Mouse (Mus musculus): Measurements from ENCODE around the gene Mipep. TPM values are rescaled to one million over a fixed set of nuclear protein-coding genes. Genes with fewer than 3 reads are reported as not detected.

The Mipep gene
- polyA plus RNA-seq, 1 experiment from 2014 or later: 9.8 TPM

GRCm38 (mm10) chr14:60797596-60797995 is 13.2 kb downstream of the Mipep start:
- Histone ChIP-seq H3K9ac (ENCODE audit: low read length) (no peak overlapping the region), H3K36me3 (ENCODE audit: control insufficient read depth, insufficient read depth, low read length) (peaks cover 11% of the 10 kb centered on the region; the same call in 1 of the 2 replicates), H3K9me3 (ENCODE audit: control insufficient read depth, low read length) (no peaks in the 10 kb centered on the region), H3K4me1 (replicated peaks; ENCODE audit: control insufficient read depth, insufficient read depth) (no peaks in the 10 kb centered on the region), H3K4me2 (replicated peaks; ENCODE audit: low read depth) (no peak overlapping the region), H3K27ac (replicated peaks) (no peak overlapping the region), H3K4me3 (ENCODE audit: low read depth, low read length) (no peak overlapping the region), H3K27me3 (ENCODE audit: control insufficient read depth, insufficient read depth, low read length) (no peaks in the 10 kb centered on the region)
- ATAC-seq (ENCODE audit: low FRiP score, low TSS enrichment): no peak
- DNase-seq (ENCODE audit: low spot score): no peak
- WGBS: 87% methylated on average over 5 of the region's 5 CpGs
- TF ChIP-seq CTCF (IDR thresholded peaks at IDR 0.05; ENCODE audit: low read depth) (no peak), EP300 (optimal IDR thresholded peaks at IDR 0.05) (no peak)

GRCm38 (mm10) chr14:60798721-60799120 is 14.3 kb downstream of the Mipep start:
- no peaks in the 10 kb centered on the region for H3K4me1 ChIP-seq (replicated peaks; ENCODE audit: control insufficient read depth, insufficient read depth)
- H3K4me2 ChIP-seq (replicated peaks; ENCODE audit: low read depth): no peak overlapping the region
- no peak overlapping the region for H3K9ac ChIP-seq (ENCODE audit: low read length)
- no peak for DNase-seq (ENCODE audit: low spot score)
- no peak overlapping the region for H3K27ac ChIP-seq (replicated peaks)
- H3K9me3 ChIP-seq (ENCODE audit: control insufficient read depth, low read length): no peaks in the 10 kb centered on the region
- H3K27me3 ChIP-seq (ENCODE audit: control insufficient read depth, insufficient read depth, low read length): no peaks in the 10 kb centered on the region
- ATAC-seq (ENCODE audit: low FRiP score, low TSS enrichment): no peak
- WGBS: 84% methylated on average over 4 of the region's 4 CpGs
- H3K36me3 ChIP-seq (ENCODE audit: control insufficient read depth, insufficient read depth, low read length): peaks cover 13% of the 10 kb centered on the region; the same call in 1 of the 2 replicates
- no peak for TF ChIP-seq EP300 (optimal IDR thresholded peaks at IDR 0.05)
- TF ChIP-seq CTCF (IDR thresholded peaks at IDR 0.05; ENCODE audit: low read depth): no peak
- H3K4me3 ChIP-seq (ENCODE audit: low read depth, low read length): no peak overlapping the region

GRCm38 (mm10) chr14:60799762-60800728 is 15.7 kb downstream of the Mipep start:
- DNase-seq (ENCODE audit: low spot score): no peak
- no peak overlapping the region for H3K9ac ChIP-seq (ENCODE audit: low read length)
- H3K4me2 ChIP-seq (replicated peaks; ENCODE audit: low read depth): no peak overlapping the region
- peaks cover 13% of the 10 kb centered on the region; the same call in 1 of the 2 replicates for H3K36me3 ChIP-seq (ENCODE audit: control insufficient read depth, insufficient read depth, low read length)
- no peaks in the 10 kb centered on the region for H3K9me3 ChIP-seq (ENCODE audit: control insufficient read depth, low read length)
- TF ChIP-seq CTCF (IDR thresholded peaks at IDR 0.05; ENCODE audit: low read depth) (peak; percentile 84), EP300 (optimal IDR thresholded peaks at IDR 0.05) (no peak)
- no peaks in the 10 kb centered on the region for H3K27me3 ChIP-seq (ENCODE audit: control insufficient read depth, insufficient read depth, low read length)
- WGBS: 44% methylated on average over 9 of the region's 9 CpGs
- no peaks in the 10 kb centered on the region for H3K4me1 ChIP-seq (replicated peaks; ENCODE audit: control insufficient read depth, insufficient read depth)
- no peak overlapping the region for H3K27ac ChIP-seq (replicated peaks)
- no peak overlapping the region for H3K4me3 ChIP-seq (ENCODE audit: low read depth, low read length)
- ATAC-seq (ENCODE audit: low FRiP score, low TSS enrichment): no peak

- Histone ChIP-seq H3K4me1 (replicated peaks; ENCODE audit: control insufficient read depth, insufficient read depth) (no peaks in the 10 kb centered on the region), H3K9me3 (ENCODE audit: control insufficient read depth, low read length) (no peaks in the 10 kb centered on the region), H3K36me3 (ENCODE audit: control insufficient read depth, insufficient read depth, low read length) (peaks cover 11% of the 10 kb centered on the region; the same call in 1 of the 2 replicates), H3K4me3 (ENCODE audit: low read depth, low read length) (no peak overlapping the region), H3K9ac (ENCODE audit: low read length) (no peak overlapping the region), H3K27ac (replicated peaks) (no peak overlapping the region), H3K27me3 (ENCODE audit: control insufficient read depth, insufficient read depth, low read length) (no peaks in the 10 kb centered on the region), H3K4me2 (replicated peaks; ENCODE audit: low read depth) (no peak overlapping the region)
- WGBS: 87% methylated on average over 13 of the region's 13 CpGs
- DNase-seq (ENCODE audit: low spot score): no peak
- TF ChIP-seq EP300 (optimal IDR thresholded peaks at IDR 0.05) (no peak), CTCF (IDR thresholded peaks at IDR 0.05; ENCODE audit: low read depth) (no peak)
- no peak for ATAC-seq (ENCODE audit: low FRiP score, low TSS enrichment)
Measured at GRCm38 (mm10) chr14:60802026-60802425, 17.7 kb downstream of the Mipep start.

GRCm38 (mm10) chr14:60804978-60805377 is 20.6 kb downstream of the Mipep start:
- H3K36me3 ChIP-seq (ENCODE audit: control insufficient read depth, insufficient read depth, low read length): peaks cover 9% of the 10 kb centered on the region; the same call in 1 of the 2 replicates
- DNase-seq (ENCODE audit: low spot score) (no peak), ATAC-seq (ENCODE audit: low FRiP score, low TSS enrichment) (0 out of 2 replicates have a peak, but pooled peaks have one; percentile 15)
- no peak overlapping the region for H3K27ac ChIP-seq (replicated peaks)
- no peak overlapping the region for H3K4me3 ChIP-seq (ENCODE audit: low read depth, low read length)
- H3K9ac ChIP-seq (ENCODE audit: low read length): no peak overlapping the region
- no peak overlapping the region for H3K4me2 ChIP-seq (replicated peaks; ENCODE audit: low read depth)
- no peaks in the 10 kb centered on the region for H3K9me3 ChIP-seq (ENCODE audit: control insufficient read depth, low read length)
- TF ChIP-seq EP300 (optimal IDR thresholded peaks at IDR 0.05) (no peak), CTCF (IDR thresholded peaks at IDR 0.05; ENCODE audit: low read depth) (no peak)
- WGBS: 70% methylated on average over 9 of the region's 9 CpGs
- H3K4me1 ChIP-seq (replicated peaks; ENCODE audit: control insufficient read depth, insufficient read depth): no peaks in the 10 kb centered on the region
- no peaks in the 10 kb centered on the region for H3K27me3 ChIP-seq (ENCODE audit: control insufficient read depth, insufficient read depth, low read length)

- H3K27ac ChIP-seq (replicated peaks): no peak overlapping the region
- H3K4me1 ChIP-seq (replicated peaks; ENCODE audit: control insufficient read depth, insufficient read depth): no peaks in the 10 kb centered on the region
- H3K9me3 ChIP-seq (ENCODE audit: control insufficient read depth, low read length): no peaks in the 10 kb centered on the region
- H3K4me3 ChIP-seq (ENCODE audit: low read depth, low read length): no peak overlapping the region
- H3K36me3 ChIP-seq (ENCODE audit: control insufficient read depth, insufficient read depth, low read length): peaks cover 9% of the 10 kb centered on the region; the same call in 1 of the 2 replicates
- DNase-seq (ENCODE audit: low spot score) (no peak), ATAC-seq (ENCODE audit: low FRiP score, low TSS enrichment) (no peak)
- no peak overlapping the region for H3K9ac ChIP-seq (ENCODE audit: low read length)
- H3K4me2 ChIP-seq (replicated peaks; ENCODE audit: low read depth): no peak overlapping the region
- H3K27me3 ChIP-seq (ENCODE audit: control insufficient read depth, insufficient read depth, low read length): no peaks in the 10 kb centered on the region
- 78% methylated on average over 1 of the region's 1 CpGs for WGBS
- no peak for TF ChIP-seq EP300 (optimal IDR thresholded peaks at IDR 0.05)
- no peak for TF ChIP-seq CTCF (IDR thresholded peaks at IDR 0.05; ENCODE audit: low read depth)
Measured at GRCm38 (mm10) chr14:60805871-60806270, 21.5 kb downstream of the Mipep start.

Measured in stomach, postnatal 0 days (tissue).